Mouse (Mus musculus): ENCODE measurements around the gene Ninl.

DNA sequence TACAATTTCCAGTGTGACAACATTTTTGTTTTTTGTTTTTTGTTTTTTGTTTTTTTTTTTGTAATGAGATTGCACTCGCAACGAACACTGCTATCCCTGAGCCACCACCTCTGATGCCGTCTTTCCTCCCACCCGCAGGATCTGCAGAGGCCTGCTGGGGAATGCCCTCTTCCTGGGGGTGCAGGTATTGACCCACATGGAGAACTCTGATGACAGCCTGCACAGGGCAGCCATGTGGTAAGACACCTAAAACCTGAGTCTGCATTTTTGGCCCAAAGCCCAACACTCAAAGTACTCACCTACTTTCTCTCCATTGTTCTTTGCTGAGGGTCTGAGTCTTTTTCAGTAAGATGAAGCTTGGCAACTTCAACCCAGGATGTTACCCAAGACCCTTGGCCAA lies 104.5 kb downstream of the Ninl start:
- TF ChIP-seq TAL1 (IDR thresholded peaks at IDR 0.05; ENCODE audit: low read length) (no peak), GATA1 (IDR thresholded peaks at IDR 0.05; ENCODE audit: low read length) (no peak)
